Mouse (Mus musculus) embryonic facial prominence, embryonic 10.5 days (tissue): ENCODE results near the gene Prpsap2. TPM values are rescaled to one million over a fixed set of nuclear protein-coding genes. Genes with fewer than 3 reads are reported as not detected.
A peak's percentile ranks its signal among the peaks of the same experiment; 100 is the strongest.
"Not testable (repeated sequence)": the region's sequence is repeated elsewhere in the genome, so short reads cannot be mapped to it uniquely, and the experiment has no call there.

Experiments used
- DNase-seq: peaks from one replicate; pipeline ENCODE4 v3.0.0-alpha.2; 2017; ENCODE audit warnings: low spot score
- H3K27ac ChIP-seq: fragments of 300-500 bp; sonication (generic); replicated peaks from 2 replicates; pipeline ENCODE4 v1.5.1; 2016; ENCODE audit warnings: mild to moderate bottlenecking
- H3K27me3 ChIP-seq: fragments of 300-500 bp; sonication (generic); replicated peaks from 2 replicates; pipeline ENCODE4 v1.6.1; 2016; ENCODE audit warnings: low read depth, mild to moderate bottlenecking; ENCODE audit not compliant: poor library complexity, severe bottlenecking
- H3K36me3 ChIP-seq: fragments of 300-500 bp; sonication (generic); replicated peaks from 2 replicates; pipeline ENCODE4 v1.6.1; 2016; ENCODE audit warnings: mild to moderate bottlenecking, moderate library complexity
- H3K4me1 ChIP-seq: fragments of 300-500 bp; sonication (generic); 2 replicates; pipeline ENCODE4 v1.6.1; 2016
- H3K4me3 ChIP-seq: fragments of 300-500 bp; sonication (generic); 2 replicates; pipeline ENCODE4 v1.5.1; 2016; ENCODE audit warnings: mild to moderate bottlenecking, moderate library complexity
- H3K9me3 ChIP-seq: fragments of 300-500 bp; sonication (generic); 2 replicates; pipeline ENCODE4 v1.6.1; 2016; ENCODE audit warnings: mild to moderate bottlenecking
- WGBS: fragments of 180-500 bp; shearing (Covaris S2); methylation state at CpG from one replicate; pipeline ENCODE4 v1.1.7; 2016; 5-methylcytosine and 5-hydroxymethylcytosine counted together
- polyA plus RNA-seq: library from polyadenylated mRNA; unstranded; fragments of >200 nt; fragmentation: Nextera tagmentation; extraction: Ambion mirVana; gene quantifications from 2 replicates; pipeline ENCODE4 v1.2.1, GENCODE M21; 2016

Prpsap2 gene
- 34.9 and 37.4 TPM in 2 replicates for polyA plus RNA-seq

DNA sequence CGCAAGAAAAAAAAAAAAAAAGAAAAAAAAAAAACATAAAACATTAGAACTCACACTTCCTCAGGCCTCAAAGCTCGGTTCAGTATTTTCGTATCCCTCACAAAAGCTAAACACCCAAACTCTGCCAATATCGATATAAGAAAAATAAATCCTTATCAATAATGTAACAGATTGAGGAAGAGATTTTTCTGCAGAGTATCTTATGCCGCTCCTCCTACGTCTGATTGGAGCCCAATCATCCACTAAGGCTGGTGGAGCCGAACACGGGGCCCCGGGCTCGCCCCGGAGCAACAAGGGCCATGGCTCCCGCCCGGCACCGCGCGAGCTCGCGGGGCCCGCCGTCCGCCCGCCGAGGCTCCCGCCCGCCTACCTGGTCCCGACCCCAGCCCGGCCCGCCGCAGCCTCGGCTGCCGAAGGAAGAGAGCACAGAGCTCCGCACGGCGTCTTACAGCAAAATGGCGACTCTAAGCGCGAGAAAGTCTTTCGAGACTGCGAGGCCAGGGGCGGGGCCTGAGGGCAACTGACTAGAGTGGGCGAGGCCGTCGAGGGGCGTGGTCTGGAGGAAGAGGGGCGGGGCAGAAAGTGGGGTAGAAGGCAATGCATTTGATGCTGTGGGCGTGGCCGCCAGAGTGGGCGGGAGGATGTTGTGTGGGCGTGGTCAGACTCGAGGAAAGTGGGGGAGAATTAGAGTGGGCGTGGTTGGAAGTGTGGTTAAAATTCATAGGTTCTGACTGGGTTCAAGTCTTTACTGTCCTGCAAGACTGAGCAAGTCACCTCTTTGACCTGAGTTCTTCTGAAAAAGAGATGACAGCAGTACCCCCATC is at the start of gene Prpsap2:
Gene Prpsap2, minus strand, starts transcription at position 505 of the 824 bp plus-strand sequence.
- peak within 1 kb of the TSS; percentile 68 for H3K4me3 ChIP-seq
- DNase-seq = peak; percentile 99
- H3K27me3 ChIP-seq = no peaks in the 10 kb centered on the region
- whole genome bisulfite sequencing = under 1% methylated on average over 51 of the region's 51 CpGs
- H3K4me1 ChIP-seq = peaks cover 9% of the 10 kb centered on the region
- peak within 1 kb of the TSS; percentile 91 for H3K27ac ChIP-seq
- H3K9me3 ChIP-seq = no peaks in the 10 kb centered on the region
- peaks cover 26% of the 10 kb centered on the region for H3K36me3 ChIP-seq

DNA sequence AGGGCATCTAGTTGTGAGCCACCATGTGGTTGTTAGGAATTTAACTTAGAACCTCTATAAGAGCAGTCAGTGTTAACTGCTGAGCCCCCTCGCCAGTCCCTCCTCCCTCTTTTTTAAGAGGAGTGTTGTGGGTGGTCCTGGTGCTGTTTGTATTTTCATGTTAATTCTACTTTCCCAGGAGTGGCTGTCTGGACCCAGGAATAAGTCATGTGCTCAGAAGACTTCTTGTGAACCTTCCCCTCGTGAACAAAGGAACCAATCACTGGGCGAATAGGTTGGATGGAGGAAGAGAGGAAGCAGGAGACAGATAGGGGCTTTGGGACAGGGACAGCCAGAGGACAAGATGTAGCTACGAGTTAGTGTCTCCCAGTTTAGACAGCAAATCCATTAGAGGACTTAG is 47.9 kb upstream of the Prpsap2 start:
- no peaks in the 10 kb centered on the region for H3K4me1 ChIP-seq
- peaks cover 78% of the 10 kb centered on the region for H3K36me3 ChIP-seq
- no peak overlapping the region for H3K27ac ChIP-seq
- H3K27me3 ChIP-seq = no peaks in the 10 kb centered on the region
- H3K4me3 ChIP-seq = no peak overlapping the region
- no peaks in the 10 kb centered on the region for H3K9me3 ChIP-seq
- WGBS = 45% methylated on average over 4 of the region's 4 CpGs
- DNase-seq = no peak

DNA sequence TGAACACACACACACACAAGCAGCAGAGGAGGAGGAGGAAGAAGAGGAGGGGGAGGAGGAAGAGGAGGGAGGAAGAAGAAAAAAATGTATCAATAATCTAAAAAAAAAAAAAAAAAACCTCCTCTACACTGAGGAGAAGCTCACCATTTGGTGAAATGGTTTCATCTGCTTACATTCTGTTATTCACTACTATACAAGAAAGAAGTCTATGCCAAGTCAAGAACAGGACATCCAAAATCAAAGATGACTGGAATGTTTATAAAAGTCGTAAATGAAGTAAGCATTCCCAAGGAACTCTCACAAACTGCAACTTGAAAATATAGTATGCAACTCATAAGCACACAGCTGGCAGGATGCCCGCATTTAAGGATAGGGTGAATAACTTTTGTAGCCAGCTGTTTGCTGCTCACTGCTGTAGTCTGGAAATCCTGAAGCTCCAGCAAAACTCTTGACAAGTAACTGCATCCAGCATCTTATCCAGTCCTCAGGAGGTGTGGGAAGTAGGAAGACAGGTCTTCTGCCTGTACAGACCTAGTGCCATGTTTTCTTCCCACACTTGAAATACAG is 46.7 kb upstream of the Prpsap2 start:
- no peak for DNase-seq
- H3K27me3 ChIP-seq = no peaks in the 10 kb centered on the region
- H3K4me3 ChIP-seq = no peak overlapping the region
- no peaks in the 10 kb centered on the region for H3K9me3 ChIP-seq
- no peak overlapping the region for H3K27ac ChIP-seq
- H3K36me3 ChIP-seq = peaks cover 74% of the 10 kb centered on the region
- WGBS = 92% methylated on average over 2 of the region's 2 CpGs
- H3K4me1 ChIP-seq = no peaks in the 10 kb centered on the region

DNA sequence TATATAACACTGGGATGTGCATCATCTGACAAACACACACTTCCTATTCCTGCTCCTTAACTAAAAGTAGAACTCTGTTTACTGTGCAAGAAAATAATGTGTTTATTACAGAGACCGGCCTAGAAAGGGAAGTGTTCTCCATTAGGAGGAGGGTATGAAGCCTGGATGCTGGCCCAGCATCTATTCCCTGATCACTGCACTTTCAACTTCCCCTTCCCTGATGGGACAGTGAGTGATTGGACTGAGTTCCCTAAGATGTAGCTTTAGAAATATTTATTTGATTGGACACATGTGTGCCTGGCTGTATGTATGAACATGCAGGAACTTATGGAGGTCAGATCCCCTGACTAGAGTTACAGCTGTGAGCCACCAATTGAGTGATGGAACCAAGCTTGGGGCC is 31.6 kb upstream of the Prpsap2 start:
- H3K36me3 ChIP-seq = peaks cover 56% of the 10 kb centered on the region
- WGBS = 92% methylated on average over 1 of the region's 1 CpGs
- H3K9me3 ChIP-seq = no peaks in the 10 kb centered on the region

DNA sequence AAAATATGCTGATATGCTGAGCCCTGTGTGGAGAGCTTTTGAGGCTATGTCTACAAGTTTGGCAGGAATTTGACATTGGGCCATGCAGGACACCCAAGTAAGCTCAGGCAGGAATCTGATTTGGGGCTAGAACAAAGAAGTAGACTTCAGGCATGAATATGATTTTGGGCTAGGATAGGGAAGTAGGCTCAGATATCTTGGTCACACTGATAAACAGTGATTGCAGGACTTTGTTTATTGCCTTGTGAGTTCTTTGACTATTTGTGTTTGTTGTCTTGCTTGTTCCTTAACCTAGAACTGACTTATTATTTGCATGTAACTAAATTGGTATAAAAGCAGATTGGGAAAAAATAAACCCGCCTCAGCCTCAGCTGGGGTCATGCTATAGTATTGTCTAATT is 26.7 kb upstream of the Prpsap2 start:
- 95% methylated on average over 1 of the region's 1 CpGs for WGBS
- no peak for DNase-seq
- Histone ChIP-seq H3K27ac (no peak overlapping the region), H3K4me3 (no peak overlapping the region), H3K27me3 (no peaks in the 10 kb centered on the region), H3K36me3 (peaks cover 76% of the 10 kb centered on the region), H3K4me1 (no peaks in the 10 kb centered on the region), H3K9me3 (no peaks in the 10 kb centered on the region)

More for the DNA sequence above, 31.6 kb upstream of the Prpsap2 start:
- Histone ChIP-seq H3K4me3 (no peak overlapping the region), H3K27ac (no peak overlapping the region), H3K4me1 (no peaks in the 10 kb centered on the region), H3K27me3 (no peaks in the 10 kb centered on the region)
- DNase-seq = no peak

DNA sequence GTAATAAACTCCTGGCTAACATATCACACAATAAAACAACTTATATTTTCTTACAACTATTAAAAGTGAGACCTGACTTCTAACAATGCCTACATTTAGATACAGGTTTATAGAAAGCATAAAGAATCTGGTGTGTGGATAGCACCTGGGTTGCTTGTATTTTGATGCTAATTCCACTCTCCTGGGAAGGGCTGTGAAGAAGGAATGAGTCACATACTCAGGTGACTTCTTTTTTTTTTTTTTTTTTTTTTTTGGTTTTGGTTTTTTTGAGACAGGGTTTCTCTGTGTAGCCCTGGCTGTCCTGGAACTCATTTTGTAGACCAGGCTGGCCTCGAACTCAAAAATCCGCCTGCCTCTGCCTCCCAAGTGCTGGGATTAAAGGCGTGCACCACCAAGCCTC is 20.6 kb upstream of the Prpsap2 start:
- H3K4me3 ChIP-seq, H3K9me3 ChIP-seq, H3K27me3 ChIP-seq, DNase-seq, H3K4me1 ChIP-seq, H3K27ac ChIP-seq: not testable (repeated sequence)
- H3K36me3 ChIP-seq = peaks cover 65% of the 10 kb centered on the region
- 87% methylated on average over 3 of the region's 3 CpGs for WGBS

DNA sequence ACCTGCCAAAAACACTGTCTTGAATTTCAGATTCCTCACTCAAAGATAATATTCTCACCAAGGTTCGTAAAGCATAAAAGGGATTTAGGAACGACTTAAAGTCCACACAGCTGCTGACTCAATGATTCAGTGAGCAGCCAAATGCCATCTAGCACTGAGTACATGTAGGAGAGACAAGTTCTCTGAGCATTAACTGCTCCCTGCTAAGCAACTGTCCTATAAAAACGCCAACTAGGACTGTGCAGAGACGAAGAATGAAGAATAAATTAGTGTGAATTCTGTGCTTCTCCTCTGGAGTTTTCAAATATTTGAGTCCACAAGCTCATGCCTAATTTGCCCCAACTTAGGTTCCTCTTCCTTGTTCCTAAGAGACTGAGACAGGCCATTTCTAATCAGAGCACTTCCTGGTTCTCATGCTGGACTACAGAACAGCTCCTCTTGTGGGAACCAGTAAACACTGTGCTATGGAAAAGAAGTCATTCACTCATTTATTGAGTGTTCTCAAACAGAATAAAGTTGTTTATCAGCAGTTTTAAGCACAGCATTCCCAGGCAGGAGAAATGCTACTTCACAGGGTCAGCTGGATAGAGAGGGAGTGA is 12.8 kb upstream of the Prpsap2 start:
- H3K9me3 ChIP-seq = no peaks in the 10 kb centered on the region
- no peak for DNase-seq
- peaks cover 35% of the 10 kb centered on the region for H3K36me3 ChIP-seq
- no peaks in the 10 kb centered on the region for H3K4me1 ChIP-seq
- H3K27ac ChIP-seq = no peak overlapping the region
- H3K4me3 ChIP-seq = no peak overlapping the region
- 90% methylated on average over 4 of the region's 4 CpGs for WGBS
- no peaks in the 10 kb centered on the region for H3K27me3 ChIP-seq

DNA sequence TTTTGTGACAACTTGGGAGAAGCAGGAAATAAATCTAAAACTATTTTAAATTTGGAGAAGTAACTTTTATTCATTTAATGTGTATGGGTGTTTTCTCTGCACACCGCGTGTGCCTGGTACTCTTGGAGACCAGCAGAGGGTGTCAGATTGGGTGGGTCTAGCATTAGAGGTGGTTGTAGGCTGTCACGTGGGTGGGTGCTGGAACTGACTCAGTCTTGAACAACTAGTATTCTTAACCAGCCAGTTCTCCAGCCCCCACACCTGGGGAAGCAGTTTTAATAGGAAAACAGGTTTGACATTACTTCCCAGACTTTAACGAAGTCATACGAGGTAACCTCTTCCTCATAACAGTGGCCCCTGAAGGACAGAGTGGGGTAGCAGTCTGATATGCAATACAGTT is 1.4 kb downstream of the Prpsap2 start:
- no peak for DNase-seq
- peaks cover 9% of the 10 kb centered on the region for H3K4me1 ChIP-seq
- no peak overlapping the region for H3K27ac ChIP-seq
- peaks cover 38% of the 10 kb centered on the region for H3K36me3 ChIP-seq
- whole genome bisulfite sequencing = 72% methylated on average over 5 of the region's 5 CpGs
- H3K4me3 ChIP-seq = peak overlapping the region; percentile 68
- no peaks in the 10 kb centered on the region for H3K27me3 ChIP-seq
- no peaks in the 10 kb centered on the region for H3K9me3 ChIP-seq

DNA sequence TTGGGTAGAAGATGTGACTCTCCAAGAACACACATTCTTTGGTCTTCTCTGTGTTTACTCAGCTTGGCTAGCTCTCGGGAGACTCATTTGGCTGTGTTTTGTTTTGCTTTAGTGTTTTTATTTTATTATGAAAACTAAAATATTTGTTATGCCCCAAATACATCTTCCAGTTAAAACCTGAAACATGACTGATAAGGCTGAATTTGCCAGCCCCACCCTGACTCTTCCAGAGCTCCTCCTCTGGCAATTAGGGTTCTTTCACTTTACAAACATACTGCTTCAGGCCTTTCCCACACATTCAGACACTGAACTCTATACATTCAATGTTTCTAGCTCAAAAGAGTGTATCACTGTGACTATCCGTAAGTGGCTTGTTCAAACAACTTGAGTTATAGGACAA is 4.7 kb downstream of the Prpsap2 start:
- Histone ChIP-seq H3K27ac (no peak overlapping the region), H3K36me3 (peaks cover 68% of the 10 kb centered on the region), H3K4me1 (peaks cover 9% of the 10 kb centered on the region), H3K4me3 (no peak overlapping the region), H3K27me3 (no peaks in the 10 kb centered on the region), H3K9me3 (no peaks in the 10 kb centered on the region)
- WGBS = 84% methylated on average over 2 of the region's 2 CpGs
- DNase-seq = no peak

DNA sequence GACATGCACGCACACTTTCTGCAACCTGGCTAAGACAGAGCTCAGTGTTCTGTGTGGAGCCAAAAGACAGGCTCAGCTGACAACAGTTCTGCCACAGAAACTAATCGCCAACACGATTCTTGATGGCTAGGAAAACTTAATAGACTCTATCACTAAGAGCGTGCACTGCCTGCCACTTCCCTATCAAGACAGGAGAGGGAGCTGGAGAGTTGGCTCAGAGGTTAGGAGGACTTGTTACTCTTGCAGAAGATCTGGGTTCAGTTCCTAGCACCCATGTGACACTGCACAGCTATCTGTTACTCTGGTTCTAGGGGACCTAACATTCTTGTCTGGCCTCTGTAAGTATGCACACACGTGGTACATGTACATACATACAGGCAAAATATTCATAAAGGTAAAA is 10.3 kb downstream of the Prpsap2 start:
- Histone ChIP-seq H3K9me3 (no peaks in the 10 kb centered on the region), H3K36me3 (peaks cover 94% of the 10 kb centered on the region), H3K27ac (no peak overlapping the region), H3K4me3 (no peak overlapping the region), H3K4me1 (no peaks in the 10 kb centered on the region), H3K27me3 (no peaks in the 10 kb centered on the region)
- WGBS = 83% methylated on average over 5 of the region's 5 CpGs
- no peak for DNase-seq

DNA sequence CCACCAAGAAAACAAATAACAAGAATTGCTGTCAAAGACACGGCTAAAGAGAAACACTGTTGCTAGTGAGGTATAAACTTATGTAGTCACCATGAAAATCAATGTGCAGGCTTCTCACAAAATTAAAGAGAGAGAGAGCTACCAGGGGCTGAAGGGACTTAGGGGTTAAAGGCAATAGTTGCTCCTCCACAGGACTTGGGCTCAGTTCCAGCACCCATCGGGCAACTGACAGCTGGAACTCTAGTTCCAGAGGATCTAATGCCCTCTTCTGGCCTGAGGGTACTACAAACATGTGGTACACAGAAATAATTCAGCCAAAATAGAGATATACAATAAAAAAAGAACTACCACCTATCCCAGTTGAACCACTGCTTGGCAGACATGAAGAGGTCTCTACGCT is 14.7 kb downstream of the Prpsap2 start:
- WGBS = 78% methylated on average over 3 of the region's 3 CpGs
- H3K9me3 ChIP-seq = no peaks in the 10 kb centered on the region
- peaks cover 95% of the 10 kb centered on the region for H3K36me3 ChIP-seq
- DNase-seq = no peak
- H3K27me3 ChIP-seq = no peaks in the 10 kb centered on the region
- H3K4me1 ChIP-seq = no peaks in the 10 kb centered on the region
- H3K4me3 ChIP-seq = no peak overlapping the region
- no peak overlapping the region for H3K27ac ChIP-seq

DNA sequence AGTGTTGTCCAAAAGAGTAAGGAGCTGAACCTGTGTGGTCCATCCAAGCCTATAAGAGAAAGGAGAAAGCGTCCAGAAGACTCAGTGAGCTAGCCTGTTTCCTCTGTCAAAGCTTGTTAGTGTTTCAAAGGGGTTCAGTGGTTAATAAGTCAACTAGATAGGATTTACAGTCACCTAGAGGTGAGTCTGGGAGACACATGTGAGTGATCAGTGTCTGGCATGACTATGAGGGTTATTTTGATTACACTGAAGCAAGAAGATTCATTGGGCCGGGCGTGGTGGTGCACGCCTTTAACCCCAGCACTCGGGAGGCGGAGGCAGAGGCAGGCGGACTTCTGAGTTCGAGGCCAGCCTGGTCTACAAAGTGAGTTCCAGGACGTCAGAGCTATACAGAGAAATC is 16.1 kb downstream of the Prpsap2 start:
- Histone ChIP-seq H3K27me3 (no peaks in the 10 kb centered on the region), H3K4me1 (no peaks in the 10 kb centered on the region), H3K9me3 (no peaks in the 10 kb centered on the region), H3K27ac (no peak overlapping the region), H3K36me3 (peaks cover 95% of the 10 kb centered on the region), H3K4me3 (no peak overlapping the region)
- DNase-seq = no peak
- 95% methylated on average over 9 of the region's 9 CpGs for WGBS

DNA sequence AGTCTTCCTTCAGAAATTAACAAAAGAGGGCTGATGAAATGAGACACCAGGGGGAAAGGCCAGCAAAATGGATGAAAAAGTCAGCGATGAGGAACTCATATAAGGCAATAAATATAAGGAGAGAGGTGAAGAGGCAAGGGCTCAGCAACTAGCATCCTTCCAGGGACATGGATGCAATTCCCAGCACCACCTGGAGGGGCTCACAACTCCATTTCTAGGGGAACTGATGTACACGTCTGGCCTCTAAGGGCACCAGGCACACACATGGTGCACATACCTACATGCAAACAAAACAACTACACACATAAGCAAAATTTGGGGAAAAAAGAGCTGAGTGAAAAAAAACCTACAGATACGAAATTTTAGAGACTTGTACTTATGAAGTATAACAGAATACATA is 17.4 kb downstream of the Prpsap2 start:
- Histone ChIP-seq H3K9me3 (no peaks in the 10 kb centered on the region), H3K4me3 (no peak overlapping the region), H3K27me3 (no peaks in the 10 kb centered on the region), H3K36me3 (peaks cover 95% of the 10 kb centered on the region), H3K27ac (no peak overlapping the region), H3K4me1 (no peaks in the 10 kb centered on the region)
- DNase-seq = no peak
- 71% methylated on average over 3 of the region's 3 CpGs for WGBS
